Mouse (Mus musculus) lung, adult 2 months (tissue): ENCODE data around the gene Msrb1. TPM values are rescaled to one million over a fixed set of nuclear protein-coding genes. Genes with fewer than 3 reads are reported as not detected.
"Not testable (repeated sequence)": the region's sequence is repeated elsewhere in the genome, so short reads cannot be mapped to it uniquely, and the experiment has no call there.

ENCODE experiments used
- DNase-seq: peaks from one replicate; pipeline ENCODE4 v3.0.0; 2022
- H3K4me1 ChIP-seq: fragments of 200-500 bp; 2 replicates; pipeline ENCODE4 v1.6.1; 2011; ENCODE audit warnings: low read length; ENCODE audit not compliant: control insufficient read depth, insufficient read depth
- H3K4me3 ChIP-seq: fragments of 200-500 bp; replicated peaks from 2 replicates; pipeline ENCODE3; 2011; ENCODE audit warnings: low read depth, mild to moderate bottlenecking, control low read depth, low read length; ENCODE audit errors: extremely low read depth
- CTCF ChIP-seq: fragments of 200-500 bp; IDR thresholded peaks from 2 replicates; pipeline ENCODE4 v1.5.1; 2011; ENCODE audit warnings: mild to moderate bottlenecking, low read length, control low read depth; ENCODE audit not compliant: insufficient read depth
- POLR2A ChIP-seq: fragments of 200-500 bp; IDR thresholded peaks from 2 replicates; pipeline ENCODE4 v1.6.1; 2011; ENCODE audit warnings: low read depth, mild to moderate bottlenecking, control low read depth, low read length, borderline replicate concordance; ENCODE audit errors: extremely low read depth
- WGBS: fragments of 180-500 bp; shearing (Covaris S2); methylation state at CpG from one replicate; pipeline ENCODE4 v1.1.7; 2018; 5-methylcytosine and 5-hydroxymethylcytosine counted together
- polyA plus RNA-seq: library from polyadenylated mRNA; depleted of rRNA; stranded (reverse); fragments of >200 nt; gene quantifications from 2 replicates; pipeline ENCODE4 v1.2.3, GENCODE M21; 2012

The Msrb1 gene
- polyA plus RNA-seq, 1 experiment: 103 TPM

- TF ChIP-seq CTCF (no peak), POLR2A (no peak)
- Histone ChIP-seq H3K4me1 (peaks cover 2% of the 10 kb centered on the region), H3K4me3 (no peak overlapping the region)
- no peak for DNase-seq
- WGBS: 86% methylated on average over 2 of the region's 2 CpGs
These were observed 37.0 kb upstream of the Msrb1 start for GRCm38 (mm10) chr17:24699473-24699872.

DNA sequence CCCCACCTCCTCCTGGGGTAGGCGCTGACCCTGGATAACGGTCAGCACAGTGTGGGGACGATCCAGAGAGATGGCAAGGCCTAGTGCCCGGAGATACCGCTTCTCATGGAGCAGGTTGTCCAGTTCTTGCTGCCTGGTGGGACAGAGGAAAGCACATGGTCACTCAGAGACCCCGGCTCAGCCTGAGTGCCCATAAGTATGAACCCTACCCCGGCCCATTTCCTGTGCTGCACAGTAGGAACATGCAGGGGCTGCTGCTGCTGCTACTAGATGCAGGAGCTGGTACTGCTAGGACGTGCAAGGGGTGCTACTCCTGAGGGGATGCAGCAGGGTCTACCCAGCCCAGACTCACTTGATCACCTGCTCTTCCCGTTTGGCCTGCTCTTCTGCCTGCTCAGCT lies 35.2 kb upstream of the Msrb1 start:
- Histone ChIP-seq H3K4me1 (peaks cover 2% of the 10 kb centered on the region), H3K4me3 (no peak overlapping the region)
- DNase-seq: no peak
- WGBS: 87% methylated on average over 9 of the region's 9 CpGs
- no peak for TF ChIP-seq POLR2A
- no peak for TF ChIP-seq CTCF

DNA sequence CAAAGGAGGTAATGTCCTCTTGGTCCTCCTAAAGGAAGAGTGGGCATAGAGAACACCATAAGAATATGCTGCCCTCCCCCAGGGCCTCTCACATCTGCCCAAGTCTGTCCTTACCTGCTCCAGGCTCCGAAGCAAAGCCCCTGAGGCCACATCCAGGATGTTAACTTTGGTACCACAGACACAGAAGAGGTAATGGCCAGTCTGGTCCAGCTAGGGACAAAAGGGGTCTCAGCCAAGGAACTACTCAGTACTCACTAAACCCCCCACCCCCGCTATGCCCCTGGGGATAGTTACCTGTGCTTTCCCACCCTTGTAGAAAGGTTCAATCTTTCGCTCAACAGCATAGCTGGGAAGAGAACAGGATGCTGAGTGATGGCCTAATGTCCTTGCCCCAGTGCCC lies 30.6 kb upstream of the Msrb1 start:
- 96% methylated on average over 3 of the region's 3 CpGs for WGBS
- 0 out of 2 replicates have a peak, but pooled peaks cover 2% of the 10 kb centered on the region for H3K4me1 ChIP-seq
- no peak overlapping the region for H3K4me3 ChIP-seq
- TF ChIP-seq POLR2A (no peak), CTCF (no peak)
- DNase-seq: no peak

DNA sequence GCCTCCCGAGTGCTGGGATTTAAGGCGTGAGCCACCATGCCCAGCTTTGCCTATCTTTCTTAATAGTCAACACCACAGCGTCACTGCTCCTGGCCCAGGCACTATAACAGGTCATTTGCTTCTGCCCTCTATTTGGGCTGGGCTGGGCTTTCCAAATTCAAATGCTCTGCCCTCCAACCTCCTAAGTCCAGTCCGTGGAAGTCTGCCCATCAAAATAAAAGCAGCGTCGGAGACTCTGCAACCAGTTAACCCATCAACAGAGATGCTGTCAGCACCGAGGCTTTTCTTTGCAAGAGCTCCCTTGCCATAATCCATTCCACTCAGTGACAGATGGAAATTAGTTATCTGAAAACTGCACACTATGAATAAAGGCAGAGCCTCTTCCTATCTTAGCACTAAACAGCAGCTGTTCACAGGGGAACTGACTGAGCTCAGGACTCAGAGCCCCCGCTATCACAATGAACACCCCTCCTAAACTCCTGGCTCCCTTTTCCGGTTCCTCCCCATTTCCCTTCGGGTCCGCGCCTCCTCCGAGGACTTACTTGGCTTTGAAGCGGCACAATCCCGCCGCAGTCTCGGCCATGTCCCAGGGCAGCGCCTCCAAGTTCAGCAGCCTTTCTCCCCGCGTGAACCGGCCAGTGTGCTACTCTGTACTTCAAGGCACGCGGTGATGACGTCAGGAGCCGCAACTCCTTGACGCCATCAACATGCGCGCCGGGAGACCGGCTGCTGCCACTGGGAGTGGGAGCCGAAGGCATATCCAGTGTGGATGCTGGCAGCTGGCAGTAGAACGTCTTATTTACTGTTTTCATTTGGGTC lies 29.3 kb upstream of the Msrb1 start, which contains the start of gene Tbl3:
Gene Tbl3, minus strand, starts transcription at position 679 of the 819 bp plus-strand sequence.
- DNase-seq: peak; percentile 94
- WGBS: 3% methylated on average over 32 of the region's 32 CpGs
- 0 out of 2 replicates have a peak, but pooled peaks cover 2% of the 10 kb centered on the region for H3K4me1 ChIP-seq
- H3K4me3 ChIP-seq: peak within 1 kb of the TSS; percentile 87
- no peak for TF ChIP-seq CTCF
- peak; percentile 83; the same call in 1 of the 2 replicates for TF ChIP-seq POLR2A

DNA sequence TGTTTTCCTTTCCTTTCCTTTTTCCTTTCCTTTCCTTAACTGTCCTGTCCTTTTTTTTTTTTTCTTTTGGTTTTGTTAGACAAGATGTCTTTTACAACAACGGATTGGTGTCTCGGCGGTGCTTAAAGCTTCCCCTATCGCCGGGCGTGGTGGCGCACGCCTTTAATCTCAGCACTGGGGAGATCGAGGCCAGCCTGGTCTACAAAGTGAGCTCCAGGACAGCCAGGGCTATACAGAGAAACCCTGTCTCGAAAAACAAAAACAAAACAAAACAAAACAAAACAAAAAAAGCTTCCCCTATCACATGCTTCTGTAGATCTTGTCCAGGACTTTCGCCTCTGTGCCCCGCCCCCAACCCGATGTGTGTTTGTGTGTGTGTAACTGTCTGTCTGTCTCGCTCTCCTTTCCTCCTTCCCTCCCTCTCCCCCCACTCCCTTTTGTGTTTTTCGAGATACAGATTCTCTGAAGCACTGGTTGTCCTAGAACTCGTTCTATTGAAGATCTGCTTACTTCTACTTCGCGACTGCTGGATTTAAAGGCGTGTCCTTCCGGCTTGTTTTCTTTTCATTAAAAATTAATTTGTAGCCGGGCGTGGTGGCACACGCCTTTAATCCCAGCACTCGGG lies 28.5 kb upstream of the Msrb1 start:
- 0 out of 2 replicates have a peak, but pooled peaks cover 2% of the 10 kb centered on the region for H3K4me1 ChIP-seq
- DNase-seq: no peak
- WGBS: 2% methylated on average over 24 of the region's 24 CpGs
- H3K4me3 ChIP-seq: peak overlapping the region; percentile 87
- TF ChIP-seq CTCF: no peak
- TF ChIP-seq POLR2A: no peak

DNA sequence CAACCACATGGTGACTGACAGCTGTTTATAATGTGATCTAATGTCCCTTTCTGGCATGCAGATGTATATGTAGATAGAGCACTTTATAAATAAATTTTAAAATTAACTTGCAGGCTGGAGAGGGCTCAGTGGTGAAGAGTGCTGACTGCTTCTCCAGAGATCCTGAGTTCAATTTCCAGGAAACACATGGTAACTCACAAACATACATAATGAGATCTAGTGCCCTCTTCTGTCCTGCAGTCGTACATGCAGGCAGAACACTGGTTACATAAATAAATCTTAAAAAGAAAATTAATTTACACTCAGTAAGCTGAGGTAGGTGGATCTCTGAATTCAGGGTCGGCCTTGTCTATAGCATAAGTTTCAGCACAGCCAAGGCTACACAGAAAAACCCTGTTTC lies 27.8 kb upstream of the Msrb1 start:
- no peak for TF ChIP-seq POLR2A
- 20% methylated on average over 2 of the region's 2 CpGs for WGBS
- Histone ChIP-seq H3K4me1 (0 out of 2 replicates have a peak, but pooled peaks cover 2% of the 10 kb centered on the region), H3K4me3 (no peak overlapping the region)
- DNase-seq: no peak

GRCm38 (mm10) chr17:24715556-24715955 lies 20.9 kb upstream of the Msrb1 start:
- DNase-seq: no peak
- 83% methylated on average over 6 of the region's 6 CpGs for WGBS
- Histone ChIP-seq H3K4me3 (no peak overlapping the region), H3K4me1 (peaks cover 2% of the 10 kb centered on the region; the same call in 1 of the 2 replicates)
- TF ChIP-seq CTCF (no peak), POLR2A (no peak)

DNA sequence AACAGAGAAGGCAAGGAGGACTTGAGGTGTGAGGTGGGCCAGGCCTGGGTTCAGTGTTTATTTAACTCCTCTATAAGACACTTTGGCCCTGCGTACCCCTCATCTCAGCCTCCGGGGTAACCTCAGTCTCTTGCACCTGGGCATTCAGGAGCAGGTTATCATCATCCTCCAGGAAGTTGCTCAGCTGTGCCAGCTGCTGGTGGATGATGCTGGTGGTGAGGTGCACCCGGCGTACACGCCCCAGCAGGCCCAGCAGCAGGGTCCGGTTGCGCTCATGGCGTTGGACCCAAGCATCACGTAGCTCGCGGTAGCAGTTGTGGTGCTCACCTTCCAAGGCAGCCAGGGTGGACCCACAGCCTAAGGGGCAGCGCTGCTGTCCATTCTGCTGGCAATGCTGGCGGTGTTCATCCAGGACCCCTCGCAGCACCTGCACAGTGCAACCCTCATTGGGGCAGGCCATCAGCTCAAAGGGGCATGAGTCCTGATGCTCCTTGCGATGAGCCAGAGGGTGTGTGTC lies 20.2 kb upstream of the Msrb1 start:
- TF ChIP-seq POLR2A (no peak), CTCF (no peak)
- Histone ChIP-seq H3K4me1 (peaks cover 4% of the 10 kb centered on the region; the same call in 1 of the 2 replicates), H3K4me3 (no peak overlapping the region)
- DNase-seq: no peak
- 97% methylated on average over 15 of the region's 15 CpGs for WGBS

DNA sequence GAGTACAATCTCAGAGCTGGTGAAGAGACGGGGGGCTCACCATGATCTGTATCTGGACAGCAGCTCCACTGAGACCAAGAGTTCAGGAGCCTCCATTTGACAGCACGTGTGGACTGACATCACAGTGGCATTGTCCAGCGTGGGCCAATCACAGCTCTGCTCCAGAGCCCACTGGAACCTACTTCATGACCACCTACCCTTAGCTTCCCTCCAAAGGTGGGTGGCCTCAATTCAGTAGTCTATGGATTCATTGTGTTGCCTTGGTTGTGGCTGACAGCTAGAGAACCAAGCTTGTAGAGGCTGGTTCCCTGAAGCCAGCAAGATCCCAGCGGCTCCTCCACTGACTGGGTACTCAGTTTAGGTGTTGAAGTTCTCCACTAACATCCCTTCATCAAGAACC lies 18.5 kb upstream of the Msrb1 start, which contains the start of the genes Rnf151 and Rps2:
Gene Rnf151, minus strand, starts transcription at position 121 of the 400 bp plus-strand sequence.
Gene Rps2, plus strand, starts transcription at position 174 of the 400 bp plus-strand sequence.
- H3K4me1 ChIP-seq: peaks cover 6% of the 10 kb centered on the region; the same call in 1 of the 2 replicates
- no peak for DNase-seq
- no peak for TF ChIP-seq CTCF
- no peak for TF ChIP-seq POLR2A
- no peak within 1 kb of the TSS for H3K4me3 ChIP-seq
- WGBS: 85% methylated on average over 4 of the region's 4 CpGs

GRCm38 (mm10) chr17:24718938-24719337 lies 17.5 kb upstream of the Msrb1 start:
- not testable (repeated sequence) for H3K4me1 ChIP-seq, DNase-seq, H3K4me3 ChIP-seq
- WGBS: 57% methylated on average over 5 of the region's 5 CpGs
